Mouse (Mus musculus) B cell, adult 67 days (primary cell): Measurements from ENCODE around the gene Mthfd1l. TPM values are rescaled to one million over a fixed set of nuclear protein-coding genes. Genes with fewer than 3 reads are reported as not detected.

Experiments
- total RNA-seq, 2 experiments: library from RNA; stranded (reverse); gene quantifications; 4 replicates each; pipeline ENCODE4 v1.2.4; 2023

The Mthfd1l gene
- total RNA-seq = 10 to 100 TPM; 35.4 to 36.8 TPM

GRCm38 (mm10) chr10:3972981-3973588 lies at the start of gene Mthfd1l:
Gene Mthfd1l, plus strand, starts transcription at chr10:3973118.

Other genes starting within 250 kb of the Mthfd1l start
- gene Plekhg1, start 232.8 kb upstream of the Mthfd1l start, total RNA-seq = not detected